Mouse (Mus musculus): Measurements from ENCODE around the gene Myo15.

GRCm38 (mm10) chr11:60495692-60496091 is 26.6 kb downstream of the Myo15 start:
- TF ChIP-seq EP300 (IDR thresholded peaks at IDR 0.05) (no peak), CTCF (IDR thresholded peaks at IDR 0.05) (no peak)

Data from lung, postnatal 0 days (tissue).